Mouse (Mus musculus) brain, embryonic 14.5 days (tissue): ENCODE measurements around the gene Alg9. TPM values are rescaled to one million over a fixed set of nuclear protein-coding genes. Genes with fewer than 3 reads are reported as not detected.

Experiments used
- DNase-seq: peaks from one replicate; pipeline ENCODE4 v3.0.0-alpha.2; 2011; ENCODE audit warnings: low read depth
- CTCF ChIP-seq: fragments of 200-500 bp; IDR thresholded peaks from 2 replicates; pipeline ENCODE4 v1.5.1; 2012; ENCODE audit warnings: inconsistent platforms, mild to moderate bottlenecking, moderate library complexity, borderline replicate concordance; ENCODE audit not compliant: insufficient read depth, insufficient read length; ENCODE audit errors: extremely low read depth
- POLR2A ChIP-seq: fragments of 200-500 bp; IDR thresholded peaks from 2 replicates; pipeline ENCODE4 v1.6.1; 2012; ENCODE audit warnings: mild to moderate bottlenecking, inconsistent platforms, borderline replicate concordance; ENCODE audit not compliant: poor library complexity, insufficient read depth, insufficient read length, severe bottlenecking; ENCODE audit errors: extremely low read depth
- polyA plus RNA-seq: library from polyadenylated mRNA; depleted of rRNA; stranded (reverse); fragments of >200 nt; gene quantifications from 2 replicates; pipeline ENCODE4 v1.2.3, GENCODE M21; 2012; rRNA removed

Gene Alg9
- 52.4 and 53.9 TPM in 2 replicates for polyA plus RNA-seq

DNA sequence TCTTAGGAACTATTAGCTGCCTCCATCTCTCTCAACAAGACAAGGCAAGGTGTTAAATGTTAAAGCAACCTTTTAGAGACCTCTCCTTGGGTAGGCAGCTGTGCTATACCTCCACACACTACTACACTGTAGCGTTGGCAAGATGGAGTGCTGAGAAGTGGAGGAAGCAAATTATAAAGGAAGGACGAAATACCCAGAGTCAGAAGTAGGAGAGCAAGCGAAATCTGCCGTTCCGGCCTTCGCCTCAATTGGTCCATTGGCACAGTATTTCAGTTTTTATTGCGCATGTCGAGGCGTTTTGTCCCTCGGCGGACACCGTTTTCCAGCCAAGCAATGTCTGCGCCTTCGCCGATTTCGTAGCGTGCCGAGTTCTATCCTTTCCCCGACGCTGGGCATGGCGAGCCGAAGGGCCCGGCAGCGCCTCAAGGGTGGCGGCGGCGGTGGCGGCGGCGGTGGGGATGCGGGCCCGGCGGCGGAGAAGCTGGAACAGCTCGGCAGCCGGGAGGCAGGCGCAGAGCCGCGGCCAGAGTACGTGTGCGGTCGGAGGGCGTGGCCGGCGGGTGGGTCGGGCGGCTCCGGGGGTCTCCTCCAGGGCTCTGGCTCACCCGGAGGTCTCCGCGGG, at the start of gene Alg9, which contains the start of gene 1110032A03Rik:
Alg9 (plus strand) TSS at position 29 of the 622 bp plus-strand sequence.
1110032A03Rik (minus strand) TSS at position 530 of the 622 bp plus-strand sequence.
- TF ChIP-seq POLR2A (0 out of 2 replicates have a peak, but pooled peaks have one; percentile 28), CTCF (no peak)
- peak; percentile 95 for DNase-seq

- no peak for TF ChIP-seq POLR2A
- no peak for TF ChIP-seq CTCF
- peak; percentile 47 for DNase-seq
Observed at GRCm38 (mm10) chr9:50725921-50726590, 48.8 kb upstream of the Alg9 start.

- DNase-seq: peak; percentile 58
- no peak; the same call in 1 of the 2 replicates for TF ChIP-seq POLR2A
- TF ChIP-seq CTCF: no peak
Observed at GRCm38 (mm10) chr9:50727171-50727924, 47.5 kb upstream of the Alg9 start.

DNA sequence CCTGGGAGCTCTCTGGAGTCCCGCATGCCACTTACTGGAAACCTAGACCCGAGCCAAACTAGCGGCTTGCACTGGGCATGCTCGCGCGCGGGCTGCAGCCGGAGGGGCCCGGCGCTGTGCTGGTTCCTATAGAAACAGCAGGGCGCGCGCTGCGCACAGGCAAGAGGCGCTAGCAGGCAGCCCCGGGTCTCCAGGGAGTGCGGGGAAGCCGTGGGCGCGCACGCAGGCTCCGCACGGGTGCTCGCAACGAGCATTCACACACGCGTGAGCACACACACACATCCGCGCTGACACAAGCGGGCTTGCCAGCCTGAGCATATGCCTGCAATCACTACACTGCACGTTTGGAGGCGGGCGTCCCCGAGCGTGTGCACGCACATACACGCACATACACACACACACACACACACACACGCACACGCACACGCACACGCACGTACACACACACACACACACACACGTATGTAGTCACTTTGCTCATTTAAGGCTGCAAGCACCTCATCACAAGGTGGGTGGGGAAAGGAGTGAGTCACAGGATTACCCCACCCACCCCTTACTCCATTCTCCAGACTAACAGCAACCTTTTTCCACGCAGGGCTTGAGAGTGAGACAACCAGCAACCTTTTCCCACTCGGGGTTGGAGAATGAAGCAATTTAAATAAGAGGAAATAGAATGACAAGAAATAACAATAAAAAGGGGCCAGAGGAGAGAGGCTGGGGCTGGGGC, 46.7 kb upstream of the Alg9 start:
- TF ChIP-seq CTCF: no peak
- TF ChIP-seq POLR2A: 0 out of 2 replicates have a peak, but pooled peaks have one; percentile 26
- peak; percentile 97 for DNase-seq

- TF ChIP-seq CTCF: no peak
- no peak for TF ChIP-seq POLR2A
- no peak for DNase-seq
Observed at GRCm38 (mm10) chr9:50729600-50729999, 45.2 kb upstream of the Alg9 start.

DNA sequence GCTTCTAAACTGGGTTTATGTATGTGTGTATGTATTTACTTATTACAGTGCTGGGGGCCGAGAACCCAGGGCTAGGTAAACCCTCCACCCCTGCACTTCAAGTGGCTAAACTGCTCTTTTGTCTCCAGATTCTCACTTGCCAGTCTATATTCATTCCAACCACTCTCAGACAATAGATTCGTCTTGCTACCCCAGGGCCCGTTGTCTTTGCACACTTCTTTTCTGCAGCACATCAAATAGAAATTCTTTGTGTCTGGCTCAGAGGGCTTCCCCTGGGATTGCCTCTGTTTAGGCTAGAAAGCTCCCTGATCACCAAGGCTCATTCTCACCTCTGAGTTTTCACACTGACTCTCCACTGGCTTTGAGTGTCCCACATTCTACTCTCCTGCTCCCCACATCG, 42.3 kb upstream of the Alg9 start:
- DNase-seq: peak; percentile 42
- TF ChIP-seq POLR2A (no peak), CTCF (no peak)

GRCm38 (mm10) chr9:50734989-50735388, 39.8 kb upstream of the Alg9 start:
- DNase-seq: peak; percentile 82
- TF ChIP-seq POLR2A (no peak), CTCF (peak; percentile 87)

DNA sequence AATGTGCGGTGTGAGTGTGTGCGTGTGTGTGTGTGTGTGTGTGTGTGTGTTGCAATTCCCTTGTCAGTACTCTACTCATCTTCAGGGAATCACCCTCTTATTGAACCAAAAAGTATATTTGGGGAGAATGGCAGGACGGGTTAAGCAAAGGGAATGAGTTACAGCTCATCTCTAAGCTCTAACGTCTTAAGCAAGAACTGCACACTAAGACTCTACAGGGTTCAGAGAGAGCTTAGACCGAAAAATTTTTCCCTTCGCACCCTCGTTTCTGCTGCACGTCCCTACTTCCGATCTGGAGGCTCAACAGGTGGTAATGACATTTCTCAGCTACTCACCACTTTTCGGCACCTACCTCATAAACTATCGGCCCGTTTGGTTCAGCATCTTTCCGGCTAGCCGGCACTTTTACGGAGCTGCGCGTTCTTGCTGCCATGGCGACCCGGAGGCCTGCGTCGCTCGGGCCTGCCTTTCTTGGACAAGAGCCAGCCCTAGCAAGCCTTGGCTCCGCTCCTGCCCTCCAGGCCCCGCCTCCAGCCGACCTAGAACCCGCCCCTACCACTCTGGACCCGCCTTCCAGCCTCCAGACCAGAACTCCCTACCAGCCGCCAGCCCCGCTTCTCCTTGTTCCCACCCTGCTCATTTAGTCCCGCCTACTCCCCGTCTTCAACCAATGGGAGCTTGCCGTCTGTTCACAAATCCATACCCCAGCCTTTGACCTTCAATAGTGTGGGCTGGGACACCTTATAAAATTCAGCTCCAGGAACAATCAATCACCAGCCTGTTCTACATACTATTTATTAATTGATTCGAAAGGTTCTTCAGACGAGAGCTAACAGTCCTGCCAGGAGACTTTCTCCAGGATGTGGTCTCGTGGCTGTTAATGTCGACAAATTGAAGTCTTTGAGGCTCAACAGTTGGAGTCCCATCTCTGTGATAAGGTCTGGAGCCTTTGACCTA, 35.6 kb upstream of the Alg9 start, which contains the start of gene Dixdc1:
Dixdc1 (minus strand) TSS at position 604 of the 957 bp plus-strand sequence.
- peak; percentile 94 for DNase-seq
- TF ChIP-seq CTCF: no peak

- DNase-seq: no peak
- TF ChIP-seq POLR2A: no peak
- TF ChIP-seq CTCF: no peak
Observed at GRCm38 (mm10) chr9:50740867-50741784, 33.7 kb upstream of the Alg9 start.

- no peak for TF ChIP-seq POLR2A
- no peak for TF ChIP-seq CTCF
- DNase-seq: no peak
Observed at GRCm38 (mm10) chr9:50742261-50742660, 32.6 kb upstream of the Alg9 start.
